Mouse (Mus musculus): Measurements from ENCODE around the gene Nr2c2ap. TPM values are rescaled to one million over a fixed set of nuclear protein-coding genes. Genes with fewer than 3 reads are reported as not detected.
A peak's percentile ranks its signal among the peaks of the same experiment; 100 is the strongest.

The Nr2c2ap gene
- total RNA-seq, 2 experiments from 2014 or later = 25.5 to 28.1 TPM

DNA sequence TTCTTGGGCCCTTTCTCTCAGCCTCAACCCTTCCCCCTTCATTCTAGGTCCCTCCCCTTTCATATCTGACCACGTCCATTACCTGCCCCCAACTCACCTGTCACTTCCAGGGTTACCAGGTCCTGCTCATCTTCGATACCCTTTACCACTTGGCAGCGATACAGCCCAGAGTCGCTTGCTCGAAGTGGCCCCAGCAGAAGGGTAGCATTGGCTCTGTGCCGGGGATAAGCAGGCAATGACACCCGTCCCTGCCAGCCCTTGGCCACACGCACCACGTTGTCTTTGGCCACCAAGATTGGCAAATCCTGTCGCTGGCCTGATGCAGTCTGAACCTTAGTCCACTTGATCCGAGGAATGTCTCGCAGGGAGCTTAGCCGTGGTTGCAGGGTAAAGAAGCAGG is 16.2 kb upstream of the Nr2c2ap start:
- no peak for DNase-seq (ENCODE audit: low spot score in 2 of 2)
- intact Hi-C loops (cut with DNase I) = no loop called here

- intact Hi-C loops (cut with DNase I) = no loop called here
- DNase-seq (ENCODE audit: low spot score in 2 of 2) = no peak
Measured at GRCm38 (mm10) chr8:70117611-70118010, 13.5 kb upstream of the Nr2c2ap start.

DNA sequence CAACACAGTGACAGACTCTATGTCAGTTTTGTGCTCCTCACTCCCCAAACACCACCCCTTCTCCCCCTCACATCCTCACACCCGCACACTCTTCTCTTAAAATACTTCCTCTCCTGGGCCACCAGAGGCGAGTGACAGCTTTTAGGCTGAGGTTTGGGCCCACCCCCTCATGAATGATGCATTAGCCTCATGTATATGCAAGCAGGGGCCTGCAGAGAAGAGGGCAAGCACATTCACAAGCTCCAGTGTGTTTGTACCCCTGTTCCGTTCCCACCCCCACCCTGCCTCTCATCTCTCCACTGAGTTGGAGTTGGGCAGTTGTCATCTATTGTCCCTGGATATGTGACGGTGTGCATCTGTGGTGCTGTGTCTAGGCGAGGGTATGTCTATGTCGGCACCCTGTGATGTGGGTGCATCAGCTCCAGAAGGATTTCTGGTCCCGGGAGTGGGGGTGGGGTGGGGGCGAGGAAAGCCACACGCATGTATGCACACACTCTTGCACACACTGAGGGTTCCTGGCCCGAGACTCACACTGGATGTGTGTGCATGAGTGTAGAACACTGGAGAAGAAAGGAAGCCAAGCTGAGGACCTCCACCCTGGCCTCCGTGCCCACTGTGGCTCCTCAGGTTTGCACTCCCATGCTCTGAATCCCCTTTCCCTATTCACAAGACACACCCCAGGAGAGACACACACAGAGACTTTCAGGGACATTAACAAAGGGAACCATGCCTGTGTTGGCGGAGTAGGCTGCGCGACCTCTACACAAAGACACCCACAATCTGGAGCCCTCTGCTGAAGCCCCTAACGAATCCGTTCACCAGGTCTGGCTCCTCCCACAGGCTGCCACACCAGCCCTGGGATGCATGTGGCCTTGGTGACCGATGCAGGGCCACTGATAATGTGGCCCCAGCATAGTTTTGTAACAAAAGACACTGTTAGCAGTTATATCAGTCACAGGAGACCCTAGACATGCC is 12.1 kb upstream of the Nr2c2ap start:
- DNase-seq (ENCODE audit: low spot score in 2 of 2) = peak; percentile 78 to 92
- intact Hi-C loops (cut with DNase I) = no loop called here

DNA sequence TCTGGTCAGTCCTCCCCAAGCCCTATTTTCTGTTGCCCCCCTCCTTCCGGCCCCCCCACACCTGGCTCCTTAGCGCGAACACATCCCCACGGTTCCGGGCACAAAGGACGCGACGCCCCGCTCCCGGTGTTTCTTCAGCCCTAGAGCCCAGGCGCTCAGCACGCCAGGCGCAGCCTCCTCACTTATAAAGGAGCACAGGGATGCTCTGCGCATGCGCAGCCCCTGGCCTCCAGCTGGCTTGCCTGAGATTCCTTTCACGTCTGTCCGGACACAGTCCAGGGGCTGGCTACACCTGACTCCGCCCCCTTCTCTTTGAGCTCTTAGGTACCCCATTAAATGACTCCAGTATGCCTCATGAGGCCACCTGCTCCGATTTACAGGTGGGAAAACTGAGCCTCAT is 10.5 kb upstream of the Nr2c2ap start, which contains the start of gene Ncan:
TSS of gene Ncan (minus strand) at position 207 of the 400 bp plus-strand sequence.
- peak; percentile 92 to 93 for DNase-seq (ENCODE audit: low spot score in 2 of 2)
- intact Hi-C loops (cut with DNase I) = loop anchor here (2.0 kb wide), 1 partner anchor 32 kb away; no protein-coding TSS in a partner anchor

DNA sequence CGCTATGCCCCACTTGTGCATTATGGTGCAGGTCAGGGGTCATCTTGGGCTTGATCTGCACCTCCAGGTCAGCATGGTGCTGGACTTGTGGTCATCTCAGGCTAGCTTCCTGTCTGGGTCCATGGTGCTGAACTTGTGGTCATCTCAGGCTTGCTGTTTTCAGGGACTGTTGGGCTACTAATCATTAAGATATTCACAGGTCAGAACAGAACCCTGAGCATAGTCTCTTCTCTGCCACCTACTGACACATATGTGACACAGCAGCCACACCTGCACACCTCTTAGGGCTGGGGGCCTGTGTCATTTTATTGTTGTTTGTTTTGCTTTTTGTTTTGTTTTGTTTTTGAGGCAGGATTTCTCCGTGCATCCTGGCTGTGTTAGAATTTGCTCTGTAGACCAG is 8.3 kb upstream of the Nr2c2ap start:
- DNase-seq (ENCODE audit: low spot score in 2 of 2) = no peak
- intact Hi-C loops (cut with DNase I) = no loop called here

- intact Hi-C loops (cut with DNase I) = no loop called here
- no peak for DNase-seq (ENCODE audit: low spot score in 2 of 2)
Measured at GRCm38 (mm10) chr8:70124992-70125391, 6.1 kb upstream of the Nr2c2ap start.

DNA sequence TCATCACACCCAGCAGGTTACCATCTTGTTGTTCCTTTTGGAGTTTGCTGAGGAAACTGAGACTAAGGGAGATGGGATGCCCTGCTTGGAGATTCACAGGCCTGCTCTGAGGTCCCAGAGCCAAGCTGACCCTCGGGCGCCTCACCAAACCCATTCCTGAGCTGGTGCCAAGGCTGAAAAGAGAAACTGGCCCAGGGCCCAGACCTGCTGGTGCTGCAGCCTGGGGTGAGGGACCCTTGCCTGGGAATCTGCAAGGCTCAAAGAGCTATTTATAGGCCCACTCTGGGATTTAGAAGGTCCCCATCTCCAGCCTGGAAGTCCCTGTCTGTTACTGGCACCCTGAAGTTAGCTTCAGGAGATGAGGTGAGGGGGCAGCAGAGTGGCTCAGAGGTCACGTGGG is 2.7 kb upstream of the Nr2c2ap start:
- peak; percentile 66 to 72 for DNase-seq (ENCODE audit: low spot score in 2 of 2)
- intact Hi-C loops (cut with DNase I) = no loop called here

GRCm38 (mm10) chr8:70129309-70129952 is 1.7 kb upstream of the Nr2c2ap start:
- DNase-seq (ENCODE audit: low spot score in 2 of 2) = peak; percentile 74 to 81
- intact Hi-C loops (cut with DNase I) = no loop called here

DNA sequence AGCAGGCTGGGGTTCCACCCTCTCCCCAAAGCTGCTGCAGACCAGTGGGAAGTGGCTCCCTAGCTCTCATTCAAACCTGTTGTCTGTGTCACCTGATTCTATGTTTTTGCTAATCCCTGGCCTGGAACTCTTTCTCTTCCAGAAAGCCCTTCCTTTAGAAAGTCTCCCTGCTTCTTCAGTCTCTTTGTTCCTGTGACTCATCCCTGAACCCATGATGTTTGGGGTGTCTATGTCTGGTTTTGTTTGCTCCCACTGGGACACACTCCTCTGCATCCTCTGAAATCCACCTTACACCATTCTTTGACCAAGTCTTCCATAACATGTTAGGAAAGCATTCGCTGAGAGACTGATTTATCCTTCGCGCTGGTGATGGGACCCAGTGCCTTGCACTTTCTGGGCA is 1.1 kb upstream of the Nr2c2ap start:
- intact Hi-C loops (cut with DNase I) = no loop called here
- no peak for DNase-seq (ENCODE audit: low spot score in 2 of 2)

DNA sequence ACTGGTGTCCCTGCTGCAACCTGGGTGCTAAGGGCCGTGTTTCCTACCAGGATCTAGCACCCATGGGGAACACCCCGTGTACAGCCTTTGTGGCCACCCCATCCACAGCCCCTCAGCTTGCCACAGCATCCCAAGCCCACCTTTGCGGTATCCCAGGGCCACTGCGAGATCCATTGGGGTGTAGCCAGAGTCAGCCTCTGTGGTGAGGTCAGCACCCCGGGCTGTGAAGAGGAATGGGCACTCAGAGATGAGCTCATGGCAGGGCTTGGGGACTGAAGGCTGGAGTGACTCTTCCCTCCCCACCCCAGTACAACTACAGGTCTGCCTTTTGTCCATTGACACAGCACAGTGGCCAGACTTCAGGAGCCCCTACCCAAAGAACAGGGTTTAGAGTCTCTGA is 3.0 kb downstream of the Nr2c2ap start:
- DNase-seq (ENCODE audit: low spot score in 2 of 2) = no peak
- intact Hi-C loops (cut with DNase I) = no loop called here

DNA sequence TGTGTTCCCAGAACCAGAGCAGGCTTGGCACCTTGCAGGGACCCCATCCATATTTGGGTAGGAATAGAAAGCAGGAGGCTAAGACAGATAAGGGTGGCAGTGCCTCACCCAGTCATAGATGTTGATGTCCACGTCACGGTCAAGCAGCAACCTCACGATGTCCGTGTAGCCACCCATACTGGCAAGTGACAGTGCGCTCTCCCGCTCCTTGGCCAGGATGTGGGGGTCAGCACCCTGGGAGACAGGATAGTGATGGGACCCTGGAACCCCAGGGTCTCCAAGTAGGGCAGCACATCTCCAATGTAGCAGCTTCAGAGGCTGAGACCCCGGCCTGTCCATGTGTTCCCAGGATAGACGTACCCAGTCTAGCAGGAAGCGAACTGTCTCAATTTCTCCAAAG is 3.8 kb downstream of the Nr2c2ap start:
- no peak for DNase-seq (ENCODE audit: low spot score in 2 of 2)
- intact Hi-C loops (cut with DNase I) = no loop called here

DNA sequence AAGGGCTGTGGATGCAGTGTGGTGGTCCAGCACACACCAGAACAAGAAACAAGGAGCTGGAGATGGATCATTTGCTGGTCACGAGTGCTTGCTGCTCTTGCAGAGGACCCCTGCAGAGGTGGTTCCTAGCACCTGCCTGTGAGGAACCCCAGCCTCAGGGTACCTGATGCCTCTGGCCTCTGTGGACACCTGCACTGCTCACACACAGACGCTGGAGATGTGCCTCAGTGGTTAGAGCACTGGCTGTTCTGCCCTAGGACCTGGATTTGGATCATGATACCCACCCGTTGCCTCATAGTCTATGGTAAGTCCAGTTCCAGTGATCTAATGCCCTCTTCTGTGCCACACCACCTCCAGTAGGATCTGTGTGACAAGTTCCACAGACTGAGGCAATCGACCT is 5.5 kb downstream of the Nr2c2ap start:
- intact Hi-C loops (cut with DNase I) = no loop called here
- DNase-seq (ENCODE audit: low spot score in 2 of 2) = no peak

DNA sequence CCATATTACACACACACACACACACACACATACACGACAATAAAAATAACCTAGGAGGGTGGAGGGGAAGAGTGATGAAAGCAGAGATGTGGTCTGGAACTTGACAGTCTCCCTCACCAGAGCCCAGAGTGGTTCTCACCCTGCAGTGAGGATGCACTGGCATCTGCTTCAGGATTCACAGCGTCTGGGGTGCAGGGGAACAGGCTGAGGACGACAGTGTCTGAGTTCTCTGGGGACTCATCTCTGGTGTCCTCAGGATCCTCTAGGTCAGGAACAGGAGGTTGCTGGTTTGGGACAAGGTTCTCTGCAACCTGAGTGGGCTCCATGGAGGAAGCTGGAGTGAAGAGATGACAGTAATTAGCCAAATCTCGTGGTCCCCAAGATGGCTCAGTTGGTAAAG is 6.8 kb downstream of the Nr2c2ap start:
- intact Hi-C loops (cut with DNase I) = no loop called here
- no peak for DNase-seq (ENCODE audit: low spot score in 2 of 2)

- peak; percentile 99 for DNase-seq (ENCODE audit: low spot score in 2 of 2)
- intact Hi-C loops (cut with DNase I) = no loop called here
Measured at GRCm38 (mm10) chr8:70139026-70139857, 8.1 kb downstream of the Nr2c2ap start, which contains the start of the genes Rfxank, Borcs8 and Mef2b. Gene Rfxank (minus strand): TSS chr8:70139154. Gene Borcs8 (plus strand): TSS chr8:70139499. Gene Mef2b (plus strand): TSS chr8:70139711.

GRCm38 (mm10) chr8:70139981-70140380 is 8.8 kb downstream of the Nr2c2ap start:
- intact Hi-C loops (cut with DNase I) = no loop called here
- DNase-seq (ENCODE audit: low spot score in 2 of 2) = no peak

DNA sequence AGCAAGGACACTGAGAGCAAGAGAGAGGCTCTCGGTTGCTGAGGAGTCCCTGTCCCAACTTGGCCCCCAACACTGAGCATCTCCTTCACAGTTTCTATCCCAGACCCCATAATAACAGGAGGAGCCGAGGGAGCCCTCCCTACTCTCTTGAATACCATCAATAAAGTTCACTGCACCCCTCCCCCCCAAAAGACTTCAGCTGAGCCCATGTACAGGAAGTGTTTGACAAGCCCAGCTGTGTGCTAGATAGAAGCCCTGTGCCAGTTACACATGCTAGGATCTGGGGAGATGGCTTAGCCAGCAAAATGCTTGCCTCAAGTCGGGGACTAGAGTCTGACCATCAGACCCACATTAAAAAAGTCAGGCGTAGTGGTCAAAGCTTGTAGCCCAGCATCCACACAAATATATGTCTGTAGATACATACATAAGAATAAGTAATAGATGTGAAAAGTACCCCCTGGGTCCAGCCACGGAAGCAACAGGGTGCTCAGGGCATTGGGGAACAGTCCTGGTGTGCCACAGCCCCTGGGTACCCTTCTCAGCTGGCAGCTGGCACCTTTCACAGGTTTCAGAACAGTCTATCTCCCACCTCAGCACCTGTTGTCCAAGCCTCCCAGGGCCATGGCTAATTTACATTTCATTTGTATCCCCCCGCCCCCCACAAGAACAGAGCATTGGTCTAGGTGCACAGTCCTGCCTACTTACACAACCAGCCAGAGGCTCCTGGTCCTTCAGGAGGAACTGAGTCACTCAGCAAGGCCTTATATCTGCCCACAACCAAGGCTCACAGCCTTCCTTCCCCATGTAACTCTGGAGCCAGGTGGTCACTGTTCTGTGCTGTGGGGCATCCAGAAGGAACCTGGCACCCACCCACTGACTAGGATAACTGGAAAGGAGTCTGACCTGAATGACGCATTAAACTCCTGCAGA is 16.8 kb downstream of the Nr2c2ap start:
- intact Hi-C loops (cut with DNase I) = no loop called here
- DNase-seq (ENCODE audit: low spot score in 2 of 2) = no peak

- DNase-seq (ENCODE audit: low spot score in 2 of 2) = no peak
- intact Hi-C loops (cut with DNase I) = no loop called here
Measured at GRCm38 (mm10) chr8:70150158-70150557, 19.0 kb downstream of the Nr2c2ap start.

- DNase-seq (ENCODE audit: low spot score in 2 of 2) = peak; percentile 67 to 68
- intact Hi-C loops (cut with DNase I) = no loop called here
Measured at GRCm38 (mm10) chr8:70152537-70153257, 21.6 kb downstream of the Nr2c2ap start.
